Mouse (Mus musculus) cerebellum, adult 2 months (tissue): ENCODE data around the gene Mchr1. TPM values are rescaled to one million over a fixed set of nuclear protein-coding genes. Genes with fewer than 3 reads are reported as not detected.

ENCODE experiments used
- DNase-seq, 2 experiments: peaks; one replicate each; pipeline ENCODE4 v3.0.0; 2021
- H3K27ac ChIP-seq: fragments of 200-500 bp; 2 replicates; pipeline ENCODE4 v1.5.1; 2012; ENCODE audit warnings: low read length, control low read depth, inconsistent platforms; ENCODE audit not compliant: insufficient read depth
- H3K27me3 ChIP-seq: fragments of 200-500 bp; 2 replicates; pipeline ENCODE4 v1.6.1; 2012; ENCODE audit warnings: inconsistent platforms, mild to moderate bottlenecking, low read length, moderate library complexity; ENCODE audit not compliant: control insufficient read depth, insufficient read depth
- H3K4me1 ChIP-seq: fragments of 200-500 bp; 2 replicates; pipeline ENCODE4 v1.6.1; 2011; ENCODE audit warnings: low read length; ENCODE audit not compliant: control insufficient read depth, insufficient read depth
- H3K4me3 ChIP-seq: fragments of 200-500 bp; replicated peaks from 2 replicates; pipeline ENCODE3; 2011; ENCODE audit warnings: mild to moderate bottlenecking, low read depth, low read length, control low read depth; ENCODE audit not compliant: insufficient read depth
- CTCF ChIP-seq: fragments of 200-500 bp; IDR thresholded peaks from 2 replicates; pipeline ENCODE4 v1.5.1; 2011; ENCODE audit warnings: low read depth, mild to moderate bottlenecking, control low read depth, low read length, moderate library complexity, borderline replicate concordance; ENCODE audit not compliant: insufficient read depth
- POLR2A ChIP-seq: fragments of 200-500 bp; IDR thresholded peaks from 2 replicates; pipeline ENCODE4 v1.6.1; 2011; ENCODE audit warnings: low read length, control low read depth, borderline replicate concordance; ENCODE audit not compliant: insufficient read depth
- WGBS: fragments of 180-500 bp; shearing (Covaris S2); methylation state at CpG from one replicate; pipeline ENCODE4 v1.1.7; 2018; 5-methylcytosine and 5-hydroxymethylcytosine counted together
- polyA plus RNA-seq: library from polyadenylated mRNA; depleted of rRNA; stranded (reverse); fragments of >200 nt; gene quantifications from 2 replicates; pipeline ENCODE4 v1.2.3, GENCODE M21; 2012

Gene Mchr1
- polyA plus RNA-seq, 1 experiment: 4.1 TPM

GRCm38 (mm10) chr15:81231325-81231724 lies 4.0 kb upstream of the Mchr1 start:
- H3K4me3 ChIP-seq: no peak overlapping the region
- TF ChIP-seq POLR2A (no peak), CTCF (no peak)
- H3K27ac ChIP-seq: no peak overlapping the region
- DNase-seq: no peak
- no peaks in the 10 kb centered on the region for H3K4me1 ChIP-seq
- 74% methylated on average over 7 of the region's 7 CpGs for WGBS
- H3K27me3 ChIP-seq: no peaks in the 10 kb centered on the region

- Histone ChIP-seq H3K4me3 (peak overlapping the region; percentile 61), H3K27ac (no peak overlapping the region), H3K27me3 (no peaks in the 10 kb centered on the region), H3K4me1 (no peaks in the 10 kb centered on the region)
- 13% methylated on average over 8 of the region's 8 CpGs for WGBS
- TF ChIP-seq CTCF (no peak), POLR2A (no peak)
- DNase-seq: no peak
Measured at GRCm38 (mm10) chr15:81236062-81236461, 763 bp downstream of the Mchr1 start.

- no peaks in the 10 kb centered on the region for H3K4me1 ChIP-seq
- 91% methylated on average over 18 of the region's 18 CpGs for WGBS
- H3K4me3 ChIP-seq: no peak overlapping the region
- no peak for DNase-seq
- TF ChIP-seq POLR2A: no peak
- TF ChIP-seq CTCF: no peak
- no peak overlapping the region for H3K27ac ChIP-seq
- no peaks in the 10 kb centered on the region for H3K27me3 ChIP-seq
Measured at GRCm38 (mm10) chr15:81237471-81237870, 2.2 kb downstream of the Mchr1 start.

- Histone ChIP-seq H3K4me3 (no peak overlapping the region), H3K27me3 (no peaks in the 10 kb centered on the region), H3K27ac (no peak overlapping the region), H3K4me1 (no peaks in the 10 kb centered on the region)
- 29% methylated on average over 7 of the region's 7 CpGs for WGBS
- no peak for DNase-seq
- peak; percentile 30; the same call in 1 of the 2 replicates for TF ChIP-seq CTCF
- TF ChIP-seq POLR2A: no peak
Measured at GRCm38 (mm10) chr15:81239261-81239660, 4.0 kb downstream of the Mchr1 start.

- DNase-seq: no peak
- no peaks in the 10 kb centered on the region for H3K27me3 ChIP-seq
- H3K4me3 ChIP-seq: no peak overlapping the region
- H3K4me1 ChIP-seq: no peaks in the 10 kb centered on the region
- no peak for TF ChIP-seq POLR2A
- TF ChIP-seq CTCF: no peak
- H3K27ac ChIP-seq: no peak overlapping the region
- 44% methylated on average over 13 of the region's 13 CpGs for WGBS
Measured at GRCm38 (mm10) chr15:81239794-81240343, 4.6 kb downstream of the Mchr1 start.

- no peak for DNase-seq
- TF ChIP-seq POLR2A (no peak), CTCF (no peak)
- Histone ChIP-seq H3K27me3 (no peaks in the 10 kb centered on the region), H3K4me3 (no peak overlapping the region), H3K4me1 (no peaks in the 10 kb centered on the region), H3K27ac (no peak overlapping the region)
- 94% methylated on average over 3 of the region's 3 CpGs for WGBS
Measured at GRCm38 (mm10) chr15:81246890-81247289, 11.6 kb downstream of the Mchr1 start.

- no peak for DNase-seq
- Histone ChIP-seq H3K4me3 (no peak overlapping the region), H3K27ac (no peak overlapping the region), H3K27me3 (no peaks in the 10 kb centered on the region), H3K4me1 (no peaks in the 10 kb centered on the region)
- TF ChIP-seq CTCF: no peak
- no peak for TF ChIP-seq POLR2A
- WGBS: 21% methylated on average over 13 of the region's 13 CpGs
Measured at GRCm38 (mm10) chr15:81247583-81248340, 12.5 kb downstream of the Mchr1 start.

- TF ChIP-seq POLR2A (no peak), CTCF (no peak)
- Histone ChIP-seq H3K27ac (no peak overlapping the region), H3K4me1 (no peaks in the 10 kb centered on the region), H3K27me3 (no peaks in the 10 kb centered on the region), H3K4me3 (no peak overlapping the region)
- 65% methylated on average over 4 of the region's 4 CpGs for WGBS
- no peak for DNase-seq
Measured at GRCm38 (mm10) chr15:81248341-81248679, 13.0 kb downstream of the Mchr1 start.
